Comparison of ENCODE assay signal across 23 mouse cellular contexts in the genomic region with DNA sequence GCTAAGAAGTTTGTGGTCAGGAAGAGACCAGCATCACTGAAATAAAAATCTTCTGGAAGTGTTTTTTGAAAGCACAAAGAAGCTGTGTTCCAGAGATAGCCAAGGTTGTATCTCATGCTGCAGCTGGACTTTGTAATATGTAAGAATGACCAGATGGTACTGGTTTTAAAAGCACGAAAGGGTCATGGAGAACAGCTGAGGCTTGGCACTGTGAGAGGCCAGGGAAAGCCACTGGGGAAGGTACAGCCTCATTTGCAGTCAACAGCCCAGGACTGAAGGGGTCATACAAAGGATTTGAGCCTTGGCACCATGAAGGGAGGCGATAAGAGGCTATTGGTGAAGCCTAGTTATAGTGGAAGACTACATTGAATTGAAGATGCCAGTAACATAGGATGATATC.
"Had no signal": no experiment of that assay in that cellular context is flagged by ENCODE, and none has a peak within 500 bp of the region (broad histone marks: within the 10 kb centered on the region; RNA-seq: fewer than 3 reads in every experiment).

No protein-coding gene starts in this region.

- H3K27ac ChIP-seq: layer of hippocampus, adult 2 months; limb, embryonic 10.5 days; limb, embryonic 13.5 days; liver, embryonic 12.5 days; liver, embryonic 15.5 days; lung, embryonic 15.5 days; neural tube, embryonic 12.5 days; neural tube, embryonic 15.5 days had no signal

- H3K9ac ChIP-seq: limb, embryonic 13.5 days; liver, embryonic 12.5 days; liver, embryonic 15.5 days; lung, embryonic 15.5 days; neural tube, embryonic 12.5 days; neural tube, embryonic 15.5 days had no signal

- H3K4me1 ChIP-seq: liver, embryonic 12.5 days; liver, embryonic 15.5 days had no signal

- H3K4me2 ChIP-seq: limb, embryonic 13.5 days; liver, embryonic 12.5 days; liver, embryonic 15.5 days; lung, embryonic 15.5 days; midbrain, embryonic 11.5 days; neural tube, embryonic 12.5 days; neural tube, embryonic 15.5 days had no signal

- H3K36me3 ChIP-seq: limb, embryonic 10.5 days; limb, embryonic 13.5 days; liver, embryonic 12.5 days; liver, embryonic 15.5 days; lung, embryonic 15.5 days; neural tube, embryonic 12.5 days; neural tube, embryonic 15.5 days had no signal

- DNase-seq: kidney, adult 9 months; kidney, postnatal 14 days; kidney, postnatal 4 days; layer of hippocampus, adult 9-11 months; liver; lung, adult 18-20 months; lung, postnatal 14 days; lung, postnatal 4 days; midbrain, embryonic 14.5 days; right cerebral cortex, adult 18-20 months; right cerebral cortex, postnatal 14 days; right cerebral cortex, postnatal 4 days; thymus, adult 2 months; thymus, postnatal 14 days had no signal

- ATAC-seq: liver, embryonic 12.5 days had no signal

- H3K4me3 ChIP-seq: layer of hippocampus, adult 2 months; limb, embryonic 10.5 days; limb, embryonic 13.5 days; liver, embryonic 12.5 days; liver, embryonic 15.5 days; lung, embryonic 15.5 days; neural tube, embryonic 12.5 days; neural tube, embryonic 15.5 days had no signal

- H3K27me3 ChIP-seq: limb, embryonic 13.5 days; liver, embryonic 12.5 days; liver, embryonic 15.5 days; lung, embryonic 15.5 days; neural tube, embryonic 12.5 days; neural tube, embryonic 15.5 days had no signal

- H3K9me3 ChIP-seq: limb, embryonic 10.5 days; limb, embryonic 13.5 days; liver, embryonic 12.5 days; liver, embryonic 15.5 days; lung, embryonic 15.5 days; neural tube, embryonic 12.5 days; neural tube, embryonic 15.5 days had no signal
